Mouse (Mus musculus): ENCODE measurements around the gene Nup50. TPM values are rescaled to one million over a fixed set of nuclear protein-coding genes. Genes with fewer than 3 reads are reported as not detected.

Gene Nup50
- polyA plus RNA-seq, 1 experiment from 2014 or later, result 67.1 TPM

DNA sequence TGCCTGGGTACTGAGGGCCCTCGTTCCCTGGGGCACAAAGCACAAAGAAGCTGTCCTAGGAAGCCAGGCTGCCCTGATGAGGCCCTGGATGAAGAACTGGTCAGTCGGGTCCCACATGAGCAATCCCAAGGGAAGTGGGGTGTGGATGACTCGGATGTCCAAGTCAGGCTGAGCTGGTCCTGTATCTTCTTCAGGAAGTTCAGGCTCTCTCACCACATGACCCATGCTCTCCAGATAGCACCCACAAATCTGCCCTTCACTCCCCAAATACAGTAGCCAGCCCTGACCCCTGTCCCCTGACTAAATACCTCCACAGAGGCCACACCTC, 50.3 kb downstream of the Nup50 start:
- Histone ChIP-seq H3K4me1 (ENCODE audit: control insufficient read depth, insufficient read depth, low read length) (no peaks in the 10 kb centered on the region), H3K4me3 (ENCODE audit: low read depth, low read length) (no peak overlapping the region), H3K9me3 (replicated peaks; ENCODE audit: control insufficient read depth, low read length) (no peaks in the 10 kb centered on the region), H3K36me3 (replicated peaks; ENCODE audit: control insufficient read depth, insufficient read depth, low read depth, low read length) (no peaks in the 10 kb centered on the region), H3K27ac (replicated peaks; ENCODE audit: low read depth, low read length) (no peak overlapping the region), H3K4me2 (ENCODE audit: low read depth, low read length) (no peak overlapping the region), H3K27me3 (ENCODE audit: control insufficient read depth, insufficient read depth, low read length) (no peaks in the 10 kb centered on the region), H3K9ac (replicated peaks; ENCODE audit: low read length) (no peak overlapping the region)
- ATAC-seq (replicated peaks; ENCODE audit: insufficient number of reproducible peaks, low FRiP score, low TSS enrichment, low read depth), result no peak
- WGBS, result 19% methylated on average over 3 of the region's 3 CpGs
- DNase-seq (ENCODE audit: low spot score), result no peak

- Histone ChIP-seq H3K36me3 (replicated peaks; ENCODE audit: control insufficient read depth, insufficient read depth, low read depth, low read length) (no peaks in the 10 kb centered on the region), H3K4me3 (ENCODE audit: low read depth, low read length) (no peak overlapping the region), H3K4me1 (ENCODE audit: control insufficient read depth, insufficient read depth, low read length) (no peaks in the 10 kb centered on the region), H3K27ac (replicated peaks; ENCODE audit: low read depth, low read length) (no peak overlapping the region), H3K9ac (replicated peaks; ENCODE audit: low read length) (no peak overlapping the region), H3K4me2 (ENCODE audit: low read depth, low read length) (no peak overlapping the region), H3K27me3 (ENCODE audit: control insufficient read depth, insufficient read depth, low read length) (no peaks in the 10 kb centered on the region), H3K9me3 (replicated peaks; ENCODE audit: control insufficient read depth, low read length) (no peaks in the 10 kb centered on the region)
- ATAC-seq (replicated peaks; ENCODE audit: insufficient number of reproducible peaks, low FRiP score, low TSS enrichment, low read depth) (no peak), DNase-seq (ENCODE audit: low spot score) (no peak)
- WGBS, result 33% methylated on average over 4 of the region's 4 CpGs
Measured at GRCm38 (mm10) chr15:84975729-84976128, 52.5 kb downstream of the Nup50 start.

DNA sequence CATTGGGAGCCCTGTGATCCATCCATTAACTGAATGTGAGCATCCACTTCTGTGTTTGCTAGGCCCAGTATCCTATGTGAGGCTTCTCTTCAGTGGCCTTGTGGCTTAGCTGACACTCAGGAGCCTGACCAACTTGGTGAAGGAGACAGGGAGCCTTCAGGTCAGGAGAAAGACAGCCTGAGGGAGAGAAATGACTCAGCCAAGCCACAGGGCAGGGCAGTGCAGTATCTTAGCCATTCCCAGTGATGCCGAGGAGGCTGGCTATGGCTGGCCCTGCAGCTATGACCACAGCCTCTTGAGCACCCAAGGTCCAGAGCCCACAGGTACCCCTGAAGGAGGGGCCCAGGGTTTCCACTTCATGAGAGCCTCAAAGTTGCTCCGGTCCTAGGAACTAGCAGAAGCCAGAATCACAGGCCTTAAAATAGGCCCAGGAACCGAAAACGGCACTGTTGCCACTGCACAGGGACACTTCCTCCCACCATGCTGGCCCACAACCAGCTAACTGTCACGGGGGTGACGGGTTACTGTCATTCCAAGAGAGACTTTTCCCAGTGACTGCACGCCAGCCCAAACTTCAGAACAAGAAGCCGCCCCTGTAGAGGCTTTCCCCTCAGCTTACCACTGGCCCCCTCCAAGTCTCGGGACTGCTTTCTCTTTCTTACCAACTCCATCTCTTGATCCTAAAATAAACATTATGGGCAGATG, 58.5 kb downstream of the Nup50 start:
- no peaks in the 10 kb centered on the region for H3K4me1 ChIP-seq (ENCODE audit: control insufficient read depth, insufficient read depth, low read length)
- 86% methylated on average over 9 of the region's 9 CpGs for WGBS
- no peak overlapping the region for H3K9ac ChIP-seq (replicated peaks; ENCODE audit: low read length)
- DNase-seq (ENCODE audit: low spot score) (no peak), ATAC-seq (replicated peaks; ENCODE audit: insufficient number of reproducible peaks, low FRiP score, low TSS enrichment, low read depth) (no peak)
- no peak overlapping the region for H3K27ac ChIP-seq (replicated peaks; ENCODE audit: low read depth, low read length)
- H3K9me3 ChIP-seq (replicated peaks; ENCODE audit: control insufficient read depth, low read length), result no peaks in the 10 kb centered on the region
- H3K4me3 ChIP-seq (ENCODE audit: low read depth, low read length), result no peak overlapping the region
- H3K36me3 ChIP-seq (replicated peaks; ENCODE audit: control insufficient read depth, insufficient read depth, low read depth, low read length), result no peaks in the 10 kb centered on the region
- no peaks in the 10 kb centered on the region for H3K27me3 ChIP-seq (ENCODE audit: control insufficient read depth, insufficient read depth, low read length)
- no peak overlapping the region for H3K4me2 ChIP-seq (ENCODE audit: low read depth, low read length)

- ATAC-seq (replicated peaks; ENCODE audit: insufficient number of reproducible peaks, low FRiP score, low TSS enrichment, low read depth) (no peak), DNase-seq (ENCODE audit: low spot score) (no peak)
- H3K4me1 ChIP-seq (ENCODE audit: control insufficient read depth, insufficient read depth, low read length), result no peaks in the 10 kb centered on the region
- no peak overlapping the region for H3K4me2 ChIP-seq (ENCODE audit: low read depth, low read length)
- no peak overlapping the region for H3K9ac ChIP-seq (replicated peaks; ENCODE audit: low read length)
- H3K27me3 ChIP-seq (ENCODE audit: control insufficient read depth, insufficient read depth, low read length), result no peaks in the 10 kb centered on the region
- H3K36me3 ChIP-seq (replicated peaks; ENCODE audit: control insufficient read depth, insufficient read depth, low read depth, low read length), result no peaks in the 10 kb centered on the region
- no peak overlapping the region for H3K27ac ChIP-seq (replicated peaks; ENCODE audit: low read depth, low read length)
- no peak overlapping the region for H3K4me3 ChIP-seq (ENCODE audit: low read depth, low read length)
- H3K9me3 ChIP-seq (replicated peaks; ENCODE audit: control insufficient read depth, low read length), result no peaks in the 10 kb centered on the region
- WGBS, result 79% methylated on average over 3 of the region's 3 CpGs
Measured at GRCm38 (mm10) chr15:84982888-84983287, 59.7 kb downstream of the Nup50 start.

DNA sequence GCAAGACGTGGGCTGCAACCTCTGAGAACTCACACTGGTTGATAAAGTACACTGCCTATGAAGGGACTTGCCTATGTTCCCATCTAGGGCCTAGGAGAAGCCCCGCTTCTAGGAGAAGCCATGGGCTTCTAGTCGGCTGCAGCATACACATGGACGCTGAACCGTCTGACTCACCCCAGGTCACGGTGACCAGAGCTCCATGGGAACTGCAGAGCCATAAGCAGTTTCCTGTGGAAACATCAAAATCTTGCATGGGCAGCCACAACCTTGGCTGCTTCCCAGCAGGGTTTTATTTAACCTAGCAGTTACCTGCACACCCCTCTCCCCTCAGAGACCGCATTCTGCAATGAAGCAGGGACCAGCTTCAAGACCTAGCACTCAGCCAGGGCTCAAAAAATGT, 60.5 kb downstream of the Nup50 start:
- Histone ChIP-seq H3K4me1 (ENCODE audit: control insufficient read depth, insufficient read depth, low read length) (no peaks in the 10 kb centered on the region), H3K4me2 (ENCODE audit: low read depth, low read length) (no peak overlapping the region), H3K36me3 (replicated peaks; ENCODE audit: control insufficient read depth, insufficient read depth, low read depth, low read length) (no peaks in the 10 kb centered on the region), H3K9ac (replicated peaks; ENCODE audit: low read length) (no peak overlapping the region), H3K27ac (replicated peaks; ENCODE audit: low read depth, low read length) (no peak overlapping the region), H3K4me3 (ENCODE audit: low read depth, low read length) (no peak overlapping the region), H3K9me3 (replicated peaks; ENCODE audit: control insufficient read depth, low read length) (no peaks in the 10 kb centered on the region), H3K27me3 (ENCODE audit: control insufficient read depth, insufficient read depth, low read length) (no peaks in the 10 kb centered on the region)
- DNase-seq (ENCODE audit: low spot score) (no peak), ATAC-seq (replicated peaks; ENCODE audit: insufficient number of reproducible peaks, low FRiP score, low TSS enrichment, low read depth) (no peak)
- 80% methylated on average over 7 of the region's 7 CpGs for WGBS

DNA sequence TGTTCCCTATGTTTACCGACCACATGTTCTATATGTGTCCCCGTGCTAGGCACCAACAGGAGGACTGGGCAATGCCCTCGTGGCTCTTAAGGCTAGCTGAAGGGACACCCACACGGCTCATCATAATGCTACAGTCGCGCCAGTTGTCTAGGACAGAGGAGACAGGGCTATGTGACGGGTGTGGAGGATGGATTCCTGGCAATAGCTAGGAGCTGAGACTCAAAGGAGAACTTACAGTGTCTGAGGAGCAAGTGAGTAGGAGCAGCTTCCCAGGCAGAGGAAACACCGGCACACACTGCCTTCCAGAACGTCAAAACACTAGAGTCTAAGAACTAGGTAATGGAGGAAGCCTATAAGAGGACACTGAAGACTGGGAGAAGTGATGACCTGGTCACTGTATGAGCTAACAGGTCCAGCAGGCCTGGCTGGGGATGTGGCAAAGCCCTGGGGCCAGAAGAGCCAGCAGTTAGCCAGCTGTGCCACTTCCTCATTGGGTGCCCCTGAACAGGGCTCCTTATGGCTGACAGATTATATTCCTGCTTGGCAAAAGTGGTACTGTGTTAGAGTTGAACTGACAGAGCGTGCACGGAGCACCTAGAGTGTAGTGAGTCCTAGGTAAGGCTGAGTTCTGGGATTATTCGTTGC, 62.4 kb downstream of the Nup50 start:
- Histone ChIP-seq H3K27me3 (ENCODE audit: control insufficient read depth, insufficient read depth, low read length) (no peaks in the 10 kb centered on the region), H3K36me3 (replicated peaks; ENCODE audit: control insufficient read depth, insufficient read depth, low read depth, low read length) (no peaks in the 10 kb centered on the region), H3K9me3 (replicated peaks; ENCODE audit: control insufficient read depth, low read length) (no peaks in the 10 kb centered on the region), H3K9ac (replicated peaks; ENCODE audit: low read length) (no peak overlapping the region), H3K4me3 (ENCODE audit: low read depth, low read length) (no peak overlapping the region), H3K4me2 (ENCODE audit: low read depth, low read length) (no peak overlapping the region), H3K27ac (replicated peaks; ENCODE audit: low read depth, low read length) (no peak overlapping the region), H3K4me1 (ENCODE audit: control insufficient read depth, insufficient read depth, low read length) (no peaks in the 10 kb centered on the region)
- no peak for DNase-seq (ENCODE audit: low spot score)
- ATAC-seq (replicated peaks; ENCODE audit: insufficient number of reproducible peaks, low FRiP score, low TSS enrichment, low read depth), result no peak
- 88% methylated on average over 12 of the region's 12 CpGs for WGBS

DNA sequence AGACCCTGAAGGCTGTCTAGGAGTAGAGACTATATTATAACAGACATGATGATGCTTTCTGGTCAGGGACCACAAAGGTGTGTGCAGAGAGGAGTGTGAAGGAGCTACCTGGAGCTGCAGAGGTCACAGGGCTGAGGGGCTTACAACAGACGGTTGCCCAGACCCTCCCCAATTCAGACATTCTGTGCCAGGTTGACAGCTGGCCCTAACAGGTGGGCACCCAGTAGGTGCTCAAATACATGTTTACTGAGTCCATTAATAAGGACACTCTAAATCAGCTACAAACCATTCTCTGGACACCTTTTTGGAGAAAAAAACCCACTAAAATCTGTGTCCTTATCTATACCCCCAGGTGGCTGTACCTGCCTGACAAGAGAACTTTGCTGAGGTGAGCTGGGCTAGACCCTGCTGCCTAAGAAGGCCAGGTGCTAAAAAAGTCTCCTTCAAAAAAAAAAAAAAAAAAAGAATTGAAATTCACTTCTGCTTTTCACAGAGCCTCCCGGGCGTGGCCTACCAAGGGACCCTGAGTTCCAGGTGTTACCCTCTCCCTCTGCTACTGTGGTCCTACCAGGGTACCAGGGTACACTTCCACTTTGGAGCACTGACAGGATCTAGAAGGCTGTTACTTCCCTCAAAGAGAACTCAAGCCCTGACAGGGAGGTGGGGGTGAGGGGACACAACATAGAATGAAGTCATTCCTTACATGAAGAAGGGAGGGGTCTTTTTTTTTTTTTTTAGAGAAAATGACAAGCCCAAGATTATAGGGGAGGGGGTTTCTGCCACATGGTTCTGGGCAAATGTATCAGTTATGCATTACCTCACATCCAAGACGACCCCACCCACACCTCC, 63.2 kb downstream of the Nup50 start:
- Histone ChIP-seq H3K4me1 (ENCODE audit: control insufficient read depth, insufficient read depth, low read length) (no peaks in the 10 kb centered on the region), H3K4me2 (ENCODE audit: low read depth, low read length) (peak overlapping the region; percentile 81), H3K36me3 (replicated peaks; ENCODE audit: control insufficient read depth, insufficient read depth, low read depth, low read length) (no peaks in the 10 kb centered on the region), H3K9me3 (replicated peaks; ENCODE audit: control insufficient read depth, low read length) (no peaks in the 10 kb centered on the region), H3K27me3 (ENCODE audit: control insufficient read depth, insufficient read depth, low read length) (no peaks in the 10 kb centered on the region), H3K9ac (replicated peaks; ENCODE audit: low read length) (peak overlapping the region; percentile 94), H3K4me3 (ENCODE audit: low read depth, low read length) (peak overlapping the region; percentile 81), H3K27ac (replicated peaks; ENCODE audit: low read depth, low read length) (no peak overlapping the region)
- 69% methylated on average over 4 of the region's 4 CpGs for WGBS
- no peak for DNase-seq (ENCODE audit: low spot score)
- no peak for ATAC-seq (replicated peaks; ENCODE audit: insufficient number of reproducible peaks, low FRiP score, low TSS enrichment, low read depth)

All from embryonic facial prominence, embryonic 11.5 days (tissue).